Mouse (Mus musculus) intestine, embryonic 15.5 days (tissue): ENCODE results near the gene Aplp2. TPM values are rescaled to one million over a fixed set of nuclear protein-coding genes. Genes with fewer than 3 reads are reported as not detected.

Experiments
- ATAC-seq: fragments of 200-750 bp; cut with Nextera tagmentation; 2 replicates; pipeline ENCODE4 v1.8.0; 2017; ENCODE audit warnings: moderate TSS enrichment, moderate library complexity
- H3K27ac ChIP-seq: fragments of 300-500 bp; sonication (generic); 2 replicates; pipeline ENCODE4 v1.5.1; 2015; ENCODE audit warnings: mild to moderate bottlenecking, inconsistent platforms
- H3K27me3 ChIP-seq: fragments of 300-500 bp; sonication (generic); replicated peaks from 2 replicates; pipeline ENCODE4 v1.6.1; 2015; ENCODE audit warnings: inconsistent platforms
- H3K36me3 ChIP-seq: fragments of 300-500 bp; sonication (generic); 2 replicates; pipeline ENCODE4 v1.6.1; 2015; ENCODE audit warnings: inconsistent platforms
- H3K4me1 ChIP-seq: fragments of 300-500 bp; sonication (generic); replicated peaks from 2 replicates; pipeline ENCODE4 v1.6.1; 2015; ENCODE audit warnings: inconsistent platforms
- H3K4me2 ChIP-seq: fragments of 300-500 bp; sonication (generic); replicated peaks from 2 replicates; pipeline ENCODE4 v1.6.1; 2015; ENCODE audit warnings: mild to moderate bottlenecking, inconsistent platforms
- H3K4me3 ChIP-seq: fragments of 300-500 bp; sonication (generic); replicated peaks from 2 replicates; pipeline ENCODE4 v1.5.1; 2015; ENCODE audit warnings: inconsistent platforms
- H3K9ac ChIP-seq: fragments of 300-500 bp; sonication (generic); 2 replicates; pipeline ENCODE4 v1.6.1; 2015; ENCODE audit warnings: inconsistent platforms
- H3K9me3 ChIP-seq: fragments of 300-500 bp; sonication (generic); 2 replicates; pipeline ENCODE4 v1.6.1; 2016; ENCODE audit warnings: inconsistent platforms
- WGBS: fragments of 180-500 bp; shearing (Covaris S2); methylation state at CpG from one replicate; pipeline ENCODE4 v1.1.7; 2015; 5-methylcytosine and 5-hydroxymethylcytosine counted together
- polyA plus RNA-seq: library from polyadenylated mRNA; unstranded; fragments of >200 nt; fragmentation: Nextera tagmentation; extraction: Ambion mirVana; gene quantifications from 2 replicates; pipeline ENCODE4 v1.2.1, GENCODE M21; 2015

The Aplp2 gene
- polyA plus RNA-seq, 1 experiment from 2014 or later, result 210 TPM

- Histone ChIP-seq H3K36me3 (no peaks in the 10 kb centered on the region), H3K4me2 (peak overlapping the region; percentile 33), H3K4me3 (no peak overlapping the region), H3K27me3 (no peaks in the 10 kb centered on the region), H3K9ac (no peak overlapping the region), H3K27ac (0 out of 2 replicates have a peak overlapping the region, but pooled peaks have one; percentile 13), H3K4me1 (no peaks in the 10 kb centered on the region), H3K9me3 (no peaks in the 10 kb centered on the region)
- 32% methylated on average over 10 of the region's 10 CpGs for WGBS
- peak; percentile 40; the same call in 1 of the 2 replicates for ATAC-seq
Measured at GRCm38 (mm10) chr9:31221170-31221569, 9.6 kb upstream of the Aplp2 start.

- 39% methylated on average over 7 of the region's 7 CpGs for WGBS
- H3K9me3 ChIP-seq, result no peaks in the 10 kb centered on the region
- H3K4me2 ChIP-seq, result no peak overlapping the region
Measured at GRCm38 (mm10) chr9:31217631-31218380, 6.2 kb upstream of the Aplp2 start.

DNA sequence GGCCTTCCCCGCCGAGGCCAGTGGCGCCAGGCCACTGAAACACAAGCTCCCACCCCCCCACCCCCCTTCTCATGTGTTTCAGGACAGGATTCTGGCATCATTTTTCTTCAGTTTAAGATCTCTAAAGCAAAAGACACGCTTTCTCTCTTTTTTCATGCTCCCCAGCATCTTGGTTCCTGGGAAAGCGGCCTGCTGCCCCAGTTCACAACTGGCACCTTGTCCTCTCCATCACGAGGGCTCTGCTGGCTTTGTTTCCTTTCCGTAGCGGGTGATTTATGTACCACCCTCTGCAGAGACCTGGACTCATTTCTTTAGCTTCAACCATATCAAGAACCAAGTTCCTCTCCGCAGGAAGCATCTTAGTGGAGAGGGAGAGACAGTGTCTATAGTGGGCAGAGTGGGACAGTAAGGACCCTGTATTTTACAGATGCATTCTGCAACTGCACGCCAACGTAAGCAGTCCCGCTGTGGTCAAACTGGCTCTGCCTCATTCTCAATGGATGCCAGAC, 939 bp upstream of the Aplp2 start:
- H3K36me3 ChIP-seq, result no peaks in the 10 kb centered on the region
- peak overlapping the region; percentile 92 for H3K4me2 ChIP-seq
- H3K4me1 ChIP-seq, result 0 out of 2 replicates have a peak, but pooled peaks cover 2% of the 10 kb centered on the region
- 33% methylated on average over 12 of the region's 12 CpGs for WGBS
- peak overlapping the region; percentile 63 for H3K27ac ChIP-seq
- H3K27me3 ChIP-seq, result no peaks in the 10 kb centered on the region
- ATAC-seq, result no peak
- peak overlapping the region; percentile 70 for H3K9ac ChIP-seq
- H3K9me3 ChIP-seq, result no peaks in the 10 kb centered on the region
- peak overlapping the region; percentile 98 for H3K4me3 ChIP-seq

More at GRCm38 (mm10) chr9:31217631-31218380, 6.2 kb upstream of the Aplp2 start:
- Histone ChIP-seq H3K27me3 (no peaks in the 10 kb centered on the region), H3K4me3 (no peak overlapping the region), H3K27ac (no peak overlapping the region), H3K4me1 (no peaks in the 10 kb centered on the region), H3K9ac (no peak overlapping the region), H3K36me3 (no peaks in the 10 kb centered on the region)
- no peak for ATAC-seq

GRCm38 (mm10) chr9:31210749-31211689, 596 bp downstream of the Aplp2 start:
- H3K9ac ChIP-seq, result peak overlapping the region; percentile 84
- peak overlapping the region; percentile 98 for H3K4me3 ChIP-seq
- ATAC-seq, result peak; percentile 73
- no peaks in the 10 kb centered on the region for H3K36me3 ChIP-seq
- H3K27me3 ChIP-seq, result no peaks in the 10 kb centered on the region
- WGBS, result under 1% methylated on average over 93 of the region's 93 CpGs
- H3K4me1 ChIP-seq, result peaks cover 5% of the 10 kb centered on the region
- H3K4me2 ChIP-seq, result peak overlapping the region; percentile 92
- H3K9me3 ChIP-seq, result no peaks in the 10 kb centered on the region
- H3K27ac ChIP-seq, result peak overlapping the region; percentile 90

- Histone ChIP-seq H3K27me3 (no peaks in the 10 kb centered on the region), H3K4me2 (peak overlapping the region; percentile 92), H3K9me3 (no peaks in the 10 kb centered on the region), H3K4me1 (peaks cover 8% of the 10 kb centered on the region), H3K4me3 (peak overlapping the region; percentile 98), H3K27ac (no peak overlapping the region), H3K9ac (no peak overlapping the region), H3K36me3 (no peaks in the 10 kb centered on the region)
- 13% methylated on average over 7 of the region's 7 CpGs for WGBS
- no peak for ATAC-seq
Measured at GRCm38 (mm10) chr9:31210163-31210562, 1.5 kb downstream of the Aplp2 start.

DNA sequence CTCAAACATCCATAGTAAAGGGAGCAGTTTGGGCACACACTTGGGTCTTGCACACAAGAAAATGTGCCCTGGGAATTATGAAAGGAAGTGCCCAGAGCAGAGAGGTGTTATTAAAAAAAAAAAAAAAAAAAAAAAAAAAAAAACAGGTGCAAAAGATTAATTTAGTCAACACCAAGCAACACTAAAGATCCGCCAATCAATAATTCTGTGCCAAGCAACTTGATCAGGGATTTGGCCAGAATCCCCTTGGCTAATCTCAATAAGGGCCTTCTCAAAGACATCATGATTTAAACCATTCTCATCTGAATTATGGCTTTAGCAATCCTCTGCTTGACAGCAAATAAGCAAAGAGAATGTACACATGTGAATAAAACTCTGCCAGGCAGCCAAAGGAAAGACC, 2.1 kb downstream of the Aplp2 start:
- H3K36me3 ChIP-seq, result no peaks in the 10 kb centered on the region
- H3K9me3 ChIP-seq, result no peaks in the 10 kb centered on the region
- H3K4me2 ChIP-seq, result no peak overlapping the region
- H3K9ac ChIP-seq, result no peak overlapping the region
- H3K27ac ChIP-seq, result no peak overlapping the region
- peaks cover 8% of the 10 kb centered on the region for H3K4me1 ChIP-seq
- no peak for ATAC-seq
- no peak overlapping the region for H3K4me3 ChIP-seq
- H3K27me3 ChIP-seq, result no peaks in the 10 kb centered on the region
- 97% methylated on average over 1 of the region's 1 CpGs for WGBS

- Histone ChIP-seq H3K9ac (no peak overlapping the region), H3K4me3 (no peak overlapping the region), H3K27ac (no peak overlapping the region), H3K4me2 (no peak overlapping the region), H3K27me3 (no peaks in the 10 kb centered on the region), H3K9me3 (no peaks in the 10 kb centered on the region), H3K4me1 (peaks cover 8% of the 10 kb centered on the region), H3K36me3 (no peaks in the 10 kb centered on the region)
- WGBS, result 71% methylated on average over 3 of the region's 3 CpGs
- ATAC-seq, result no peak
Measured at GRCm38 (mm10) chr9:31207732-31208131, 3.9 kb downstream of the Aplp2 start.

GRCm38 (mm10) chr9:31204722-31205121, 6.9 kb downstream of the Aplp2 start:
- peaks cover 6% of the 10 kb centered on the region for H3K4me1 ChIP-seq
- H3K4me3 ChIP-seq, result no peak overlapping the region
- no peaks in the 10 kb centered on the region for H3K27me3 ChIP-seq
- no peak overlapping the region for H3K27ac ChIP-seq
- H3K9ac ChIP-seq, result no peak overlapping the region
- ATAC-seq, result peak; percentile 64
- H3K36me3 ChIP-seq, result no peaks in the 10 kb centered on the region
- 42% methylated on average over 6 of the region's 6 CpGs for WGBS
- no peak overlapping the region for H3K4me2 ChIP-seq
- H3K9me3 ChIP-seq, result no peaks in the 10 kb centered on the region

DNA sequence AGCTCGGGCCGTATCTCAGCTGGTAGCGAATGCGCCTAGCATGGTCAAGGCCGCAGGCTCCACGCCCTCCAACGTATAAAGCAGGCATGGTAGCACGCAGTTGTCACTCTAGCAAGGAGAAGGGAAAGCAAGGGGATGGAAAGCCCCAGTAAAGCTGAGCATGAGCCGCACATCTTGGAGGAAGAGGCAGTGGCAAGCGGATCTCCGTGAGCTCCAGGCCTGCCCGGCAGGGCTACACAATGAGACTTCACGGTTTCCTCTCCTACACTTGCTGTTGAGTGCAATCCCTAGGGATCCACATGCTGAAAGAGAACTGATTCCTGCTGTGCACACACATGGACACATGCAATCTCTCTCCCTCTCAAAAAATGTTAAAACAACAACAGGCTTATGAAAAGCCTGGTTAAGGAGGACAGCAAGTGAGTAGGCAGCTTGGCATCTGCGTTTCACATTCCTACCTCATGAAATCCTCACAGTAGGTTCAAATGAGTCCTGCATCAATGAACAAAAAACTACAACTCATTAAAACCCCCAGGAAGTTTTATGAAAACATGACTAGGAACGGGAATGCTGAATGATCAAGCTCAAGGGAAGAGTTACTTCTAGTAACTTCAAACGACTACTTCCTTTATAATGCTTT, 7.9 kb downstream of the Aplp2 start:
- no peak overlapping the region for H3K27ac ChIP-seq
- no peak for ATAC-seq
- H3K4me1 ChIP-seq, result peaks cover 6% of the 10 kb centered on the region

GRCm38 (mm10) chr9:31203068-31203467, 8.5 kb downstream of the Aplp2 start:
- Histone ChIP-seq H3K36me3 (no peaks in the 10 kb centered on the region), H3K4me2 (no peak overlapping the region), H3K27me3 (no peaks in the 10 kb centered on the region), H3K4me1 (peaks cover 6% of the 10 kb centered on the region), H3K27ac (no peak overlapping the region), H3K4me3 (no peak overlapping the region), H3K9me3 (no peaks in the 10 kb centered on the region), H3K9ac (no peak overlapping the region)
- no peak for ATAC-seq
- 78% methylated on average over 6 of the region's 6 CpGs for WGBS

More for the DNA sequence above, 7.9 kb downstream of the Aplp2 start:
- 79% methylated on average over 16 of the region's 16 CpGs for WGBS
- Histone ChIP-seq H3K9ac (no peak overlapping the region), H3K36me3 (no peaks in the 10 kb centered on the region), H3K27me3 (no peaks in the 10 kb centered on the region), H3K4me2 (no peak overlapping the region), H3K4me3 (no peak overlapping the region), H3K9me3 (no peaks in the 10 kb centered on the region)

DNA sequence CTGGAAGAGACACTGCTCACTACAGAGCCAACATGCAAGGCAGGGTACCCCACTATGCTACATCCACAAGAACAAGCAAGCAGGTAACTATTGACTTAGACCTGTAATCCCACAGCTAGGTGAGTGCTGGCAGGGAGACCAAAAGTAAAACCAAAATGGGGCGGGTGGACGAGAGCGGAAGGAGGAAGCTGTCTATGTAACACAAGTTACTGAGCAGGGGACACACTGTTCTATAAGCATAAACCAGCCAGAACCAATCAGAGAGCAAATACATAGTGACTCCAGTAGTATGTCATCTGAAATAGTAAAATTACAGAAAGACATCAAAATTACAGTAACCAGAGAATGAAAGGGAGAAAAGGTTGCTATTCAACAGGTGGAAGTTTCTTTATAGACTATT, 13.0 kb downstream of the Aplp2 start:
- H3K4me2 ChIP-seq, result no peak overlapping the region
- no peak overlapping the region for H3K4me3 ChIP-seq
- H3K27me3 ChIP-seq, result no peaks in the 10 kb centered on the region
- no peaks in the 10 kb centered on the region for H3K9me3 ChIP-seq
- H3K4me1 ChIP-seq, result no peaks in the 10 kb centered on the region
- H3K9ac ChIP-seq, result no peak overlapping the region
- H3K36me3 ChIP-seq, result 0 out of 2 replicates have a peak, but pooled peaks cover 2% of the 10 kb centered on the region
- 87% methylated on average over 3 of the region's 3 CpGs for WGBS
- no peak for ATAC-seq
- no peak overlapping the region for H3K27ac ChIP-seq

GRCm38 (mm10) chr9:31197782-31198181, 13.8 kb downstream of the Aplp2 start:
- no peak overlapping the region for H3K4me2 ChIP-seq
- no peaks in the 10 kb centered on the region for H3K27me3 ChIP-seq
- no peak overlapping the region for H3K4me3 ChIP-seq
- no peaks in the 10 kb centered on the region for H3K9me3 ChIP-seq
- no peaks in the 10 kb centered on the region for H3K4me1 ChIP-seq
- 86% methylated on average over 7 of the region's 7 CpGs for WGBS
- 0 out of 2 replicates have a peak, but pooled peaks cover 2% of the 10 kb centered on the region for H3K36me3 ChIP-seq
- H3K27ac ChIP-seq, result no peak overlapping the region
- H3K9ac ChIP-seq, result no peak overlapping the region
- no peak for ATAC-seq
